Mouse (Mus musculus): ENCODE measurements around the gene Zfp969.
"Not testable (repeated sequence)": the region's sequence is repeated elsewhere in the genome, so short reads cannot be mapped to it uniquely, and the experiment has no call there.

Zfp969 gene

GRCm38 (mm10) chr2:175703546-175703945 is at the start of gene Zfp969:
Gene Zfp969, minus strand, starts transcription at chr2:175703646.
- not testable (repeated sequence) for DNase-seq (ENCODE audit: low read depth, low spot score)

DNA sequence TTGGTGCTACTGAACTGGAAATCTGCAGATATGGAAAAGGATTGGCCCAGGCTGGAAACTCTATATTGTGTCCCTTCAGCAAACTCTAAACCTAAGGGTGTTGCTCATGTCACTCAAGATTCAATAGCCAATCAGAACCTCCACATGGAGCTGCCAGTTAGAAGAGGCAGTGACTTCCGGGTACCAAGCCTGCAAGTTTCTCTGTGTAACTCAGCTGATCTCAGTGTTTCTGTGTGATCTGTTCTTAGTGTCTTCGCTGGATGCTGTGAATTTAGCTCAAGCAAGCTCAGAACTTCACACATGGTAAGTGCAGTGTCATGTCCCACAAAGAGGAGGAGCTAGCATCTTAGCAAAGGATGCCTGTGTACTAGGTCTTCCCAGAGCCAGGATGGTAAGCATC is 37.8 kb upstream of the Zfp969 start, which contains the start of gene Gm2007:
Gene Gm2007, plus strand, starts transcription at position 301 of the 400 bp plus-strand sequence.
- not testable (repeated sequence) for DNase-seq (ENCODE audit: low read depth, low spot score)

- DNase-seq (ENCODE audit: low read depth, low spot score) = not testable (repeated sequence)
Measured at GRCm38 (mm10) chr2:175643678-175644077, 59.8 kb downstream of the Zfp969 start, which contains the start of gene Gm11007. Gene Gm11007, plus strand, starts transcription at chr2:175643978.

All from telencephalon, adult 2 months (tissue).